Mouse (Mus musculus) adrenal gland, adult (tissue): ENCODE results near the gene Olfr692.
"Not testable (repeated sequence)": the region's sequence is repeated elsewhere in the genome, so short reads cannot be mapped to it uniquely, and the experiment has no call there.

Source experiments
- DNase-seq, 2 experiments: peaks; one replicate each; pipeline ENCODE4 v3.0.0; 2022 to 2023; ENCODE audit warnings: low spot score in 1 of 2; ENCODE audit not compliant: inconsistent age in 2 of 2

Gene Olfr692

GRCm38 (mm10) chr7:105367930-105368329 is at the start of gene Olfr692:
Olfr692 (plus strand) TSS chr7:105368230.
- no peak for DNase-seq

GRCm38 (mm10) chr7:105325302-105325701 is 42.7 kb upstream of the Olfr692 start:
- DNase-seq: no peak

GRCm38 (mm10) chr7:105334004-105334403 is 34.0 kb upstream of the Olfr692 start, which contains the start of gene Olfr690:
Olfr690 (minus strand) TSS chr7:105334104.
- DNase-seq: no peak

DNA sequence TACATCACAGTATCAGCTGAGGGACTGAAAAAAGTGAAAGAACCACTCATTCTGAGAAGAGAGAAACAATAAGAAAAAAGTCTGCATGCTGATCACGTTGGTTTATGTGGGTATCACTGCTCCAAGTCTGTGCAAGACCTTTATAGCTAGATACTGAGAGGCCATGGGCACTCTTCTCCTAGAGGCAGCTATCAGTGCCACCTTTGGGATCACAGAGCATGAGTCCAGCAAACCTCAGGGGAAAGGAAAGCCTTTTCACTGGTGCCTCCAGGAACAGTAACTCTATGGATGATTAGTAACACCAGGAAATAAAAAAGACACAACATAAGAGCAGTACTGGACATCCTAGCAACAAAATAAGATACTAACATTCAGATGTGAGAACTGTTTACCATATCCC is 25.9 kb upstream of the Olfr692 start, which contains the start of gene Olfr691:
TSS of gene Olfr691 (minus strand) at position 101 of the 400 bp plus-strand sequence.
- DNase-seq: no peak

- DNase-seq: no peak
These were observed 25.3 kb upstream of the Olfr692 start for GRCm38 (mm10) chr7:105342752-105343151.

GRCm38 (mm10) chr7:105356064-105356463 is 12.0 kb upstream of the Olfr692 start:
- not testable (repeated sequence) for DNase-seq

DNA sequence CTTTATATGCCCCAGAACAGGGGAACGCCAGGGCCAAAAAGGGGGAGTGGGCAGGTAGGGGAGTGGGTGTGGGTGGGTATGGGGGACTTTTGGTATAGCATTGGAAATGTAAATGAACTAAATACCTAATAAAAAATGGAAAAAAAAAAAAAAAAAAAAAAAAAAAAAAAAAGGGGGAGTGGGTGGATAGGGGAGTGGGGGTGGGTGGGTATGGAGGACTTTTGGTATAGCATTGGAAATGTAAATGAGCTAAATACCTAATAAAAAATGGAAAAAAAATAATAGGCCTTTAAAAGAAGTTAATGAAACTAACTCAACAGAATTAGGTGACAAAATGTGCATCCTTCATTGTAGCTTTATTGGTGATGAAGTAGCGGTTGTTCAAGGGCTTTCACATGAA is 11.5 kb upstream of the Olfr692 start:
- DNase-seq: not testable (repeated sequence)

DNA sequence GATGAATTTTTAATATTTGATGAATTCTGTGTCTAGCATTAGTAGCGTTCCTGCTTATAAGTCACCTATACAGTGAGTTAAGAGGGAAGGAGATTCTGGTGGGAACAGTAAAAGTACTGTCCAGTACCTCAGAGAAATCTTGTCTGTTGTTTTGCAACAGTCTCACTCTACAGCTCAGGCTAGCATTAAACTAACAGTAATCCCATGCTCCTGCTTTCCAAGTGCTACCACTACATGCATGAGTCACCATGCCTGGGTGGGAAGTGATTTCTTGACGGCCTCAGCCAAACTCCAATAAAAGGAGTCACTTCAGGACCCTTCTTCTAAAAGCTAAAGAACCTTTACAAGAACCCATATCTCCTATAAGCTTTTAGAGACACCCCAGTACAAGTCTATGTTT is 6.3 kb upstream of the Olfr692 start:
- no peak for DNase-seq

GRCm38 (mm10) chr7:105367268-105367667 is 762 bp upstream of the Olfr692 start:
- DNase-seq: no peak

DNA sequence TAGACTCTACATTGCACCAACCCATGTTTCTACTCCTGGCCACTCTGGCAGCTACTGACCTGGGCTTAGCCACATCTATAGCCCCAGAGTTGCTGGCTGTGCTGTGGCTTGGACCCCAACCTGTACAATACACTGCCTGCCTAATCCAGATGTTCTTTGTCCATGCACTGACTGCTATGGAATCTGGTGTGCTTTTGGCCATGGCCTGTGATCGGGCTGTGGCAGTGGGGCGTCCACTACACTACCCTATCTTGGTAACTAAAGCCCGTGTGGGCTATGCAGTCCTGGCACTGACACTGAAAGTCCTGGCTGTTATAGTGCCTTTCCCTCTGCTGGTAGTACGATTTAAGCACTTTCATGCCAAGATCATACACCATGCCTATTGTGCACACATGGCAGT is 491 bp downstream of the Olfr692 start:
- no peak for DNase-seq

DNA sequence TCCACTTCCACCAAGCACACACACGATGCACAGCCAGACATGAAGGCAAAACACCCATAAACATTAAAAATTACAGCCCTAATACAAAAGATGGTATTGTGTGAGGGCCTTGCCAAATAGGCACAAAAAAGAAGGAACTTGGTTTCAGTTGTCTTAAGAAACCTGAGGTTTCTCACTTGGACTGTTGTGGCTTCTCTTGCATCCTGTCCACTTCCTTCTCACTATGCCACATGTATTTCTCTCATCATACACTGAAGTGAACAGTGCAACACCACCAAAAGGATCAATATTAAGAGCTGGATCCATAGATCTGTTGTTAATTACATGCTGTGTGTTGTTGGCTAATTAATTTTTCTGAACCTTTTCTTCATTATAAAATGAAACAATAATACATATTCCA is 4.9 kb downstream of the Olfr692 start:
- DNase-seq: no peak

DNA sequence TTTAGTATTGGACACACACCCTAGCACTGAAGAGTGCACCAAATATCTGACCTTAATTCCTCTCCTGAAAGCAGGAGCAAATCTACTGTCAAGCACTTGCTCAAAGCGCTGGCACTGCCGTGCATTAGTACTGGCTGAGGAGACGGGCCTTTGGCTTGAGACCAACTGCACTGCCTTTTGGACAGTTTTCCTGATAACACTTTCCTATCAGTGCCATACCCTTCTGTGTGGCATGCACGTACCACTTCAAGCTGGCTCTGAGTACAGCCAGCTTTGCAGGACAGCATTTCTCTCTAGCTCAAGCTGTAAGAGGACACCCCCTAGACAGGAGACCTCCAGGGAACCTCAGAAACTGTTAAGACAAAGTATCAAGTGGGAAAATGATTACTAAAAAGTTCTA is 5.5 kb downstream of the Olfr692 start:
- peak in 1 of 2 experiments; percentile 56 for DNase-seq

DNA sequence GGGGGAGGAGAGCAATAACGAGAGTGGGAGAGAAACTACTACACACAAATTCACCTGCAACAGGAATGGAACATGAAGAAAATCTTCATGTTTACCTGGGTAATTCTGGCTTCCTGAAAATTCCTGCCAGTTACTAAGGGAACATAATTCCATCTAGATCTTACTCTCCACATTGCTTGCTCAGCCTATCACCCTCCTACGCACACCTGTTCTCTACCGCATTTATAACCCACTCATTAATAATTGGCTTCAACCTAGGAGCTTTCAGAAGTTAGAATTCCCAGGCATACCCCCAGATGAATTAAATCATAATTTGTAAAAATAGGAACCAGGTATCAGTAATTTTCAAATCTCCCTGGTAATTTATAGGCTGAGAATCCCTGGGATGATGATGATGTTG is 5.9 kb downstream of the Olfr692 start:
- DNase-seq: no peak

- DNase-seq: no peak
These were observed 6.8 kb downstream of the Olfr692 start, which contains the start of gene Gm5901 for GRCm38 (mm10) chr7:105374866-105375265. Gm5901 (plus strand) TSS chr7:105375038.

GRCm38 (mm10) chr7:105380329-105380728 is 12.3 kb downstream of the Olfr692 start:
- no peak for DNase-seq

- no peak for DNase-seq
These were observed 19.7 kb downstream of the Olfr692 start for GRCm38 (mm10) chr7:105387696-105388095.

- DNase-seq: no peak
These were observed 22.2 kb downstream of the Olfr692 start for GRCm38 (mm10) chr7:105390236-105390635.

GRCm38 (mm10) chr7:105394606-105395005 is 26.6 kb downstream of the Olfr692 start:
- DNase-seq: no peak

DNA sequence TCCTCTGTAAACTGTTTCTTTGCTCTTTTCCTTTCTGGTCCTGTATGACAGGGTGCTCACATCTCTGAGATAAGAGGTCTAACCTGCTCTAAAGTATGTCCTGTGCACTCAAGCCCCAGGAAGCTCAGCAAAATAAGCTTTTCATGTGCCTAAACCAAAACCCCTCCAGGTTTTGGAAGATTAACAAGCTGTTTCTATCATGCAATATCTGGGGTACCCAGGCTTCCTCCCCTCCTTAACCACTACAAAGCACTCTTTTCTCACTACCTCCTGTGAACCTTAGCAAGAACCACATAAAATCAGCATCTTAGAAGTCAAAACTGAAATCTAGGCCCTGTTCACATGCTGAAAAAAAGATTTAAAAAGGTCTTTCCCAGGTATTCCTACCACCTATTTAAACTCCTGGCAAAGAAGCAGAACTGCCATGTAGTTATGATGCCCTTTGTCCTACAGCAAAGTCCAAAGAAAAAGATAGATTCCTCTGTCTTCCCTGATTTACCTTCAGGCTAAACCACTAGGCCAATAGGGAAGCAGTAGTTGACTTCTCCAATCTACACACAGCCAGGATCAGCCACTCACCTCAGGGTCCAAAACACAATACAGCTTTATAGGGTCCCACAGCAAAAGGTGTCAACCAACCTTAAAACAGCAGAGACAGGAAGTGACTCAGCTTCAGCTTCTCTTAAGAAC is 27.2 kb downstream of the Olfr692 start:
- no peak for DNase-seq

- DNase-seq: no peak
These were observed 28.1 kb downstream of the Olfr692 start for GRCm38 (mm10) chr7:105396126-105396525.

DNA sequence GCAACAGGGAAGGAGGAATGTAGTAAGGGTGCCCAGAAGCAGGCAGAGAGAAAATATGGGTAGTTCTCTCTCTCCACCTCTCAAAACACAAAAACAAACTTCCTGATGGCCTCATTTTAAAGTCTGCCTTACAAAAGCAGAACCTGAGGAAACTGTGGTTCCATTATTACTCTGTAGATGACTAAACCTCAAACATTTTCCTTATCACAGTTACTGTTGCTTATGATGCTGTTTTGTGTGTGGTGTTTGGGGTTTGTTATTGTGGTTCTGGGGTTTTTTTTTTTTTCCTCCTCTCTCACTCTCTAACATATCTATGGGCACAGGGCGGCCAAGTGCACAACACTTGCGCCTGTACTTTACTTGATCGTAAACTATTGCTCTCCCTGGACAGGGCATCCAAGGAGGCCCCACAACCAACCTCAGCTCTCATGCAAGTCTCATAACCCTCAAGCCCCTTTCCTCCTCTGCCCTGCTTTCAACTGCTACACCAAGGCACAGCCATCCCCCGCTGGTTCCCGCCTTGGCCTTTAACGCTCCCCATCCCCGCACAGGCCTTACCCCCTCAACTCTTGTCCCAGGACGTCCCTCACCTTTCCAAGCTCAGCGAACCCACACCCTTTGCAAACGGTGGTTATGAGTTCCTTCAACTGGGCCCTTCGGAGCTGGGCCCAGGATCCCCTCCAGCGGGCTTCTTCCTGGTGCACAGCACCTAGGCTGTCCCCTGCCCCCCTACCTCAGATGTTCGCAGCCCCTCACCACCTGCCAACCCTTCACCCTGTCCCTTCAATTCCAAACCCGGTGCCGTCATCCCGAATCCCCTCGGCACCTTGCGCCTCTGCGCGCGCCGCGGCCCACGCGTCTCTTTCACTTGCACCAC is 31.3 kb downstream of the Olfr692 start:
- DNase-seq: no peak
